Mouse (Mus musculus): ENCODE data around the gene Arntl. TPM values are rescaled to one million over a fixed set of nuclear protein-coding genes. Genes with fewer than 3 reads are reported as not detected.
A peak's percentile ranks its signal among the peaks of the same experiment; 100 is the strongest.

Arntl gene
- polyA plus RNA-seq, 1 experiment from 2014 or later, result 16.7 TPM

DNA sequence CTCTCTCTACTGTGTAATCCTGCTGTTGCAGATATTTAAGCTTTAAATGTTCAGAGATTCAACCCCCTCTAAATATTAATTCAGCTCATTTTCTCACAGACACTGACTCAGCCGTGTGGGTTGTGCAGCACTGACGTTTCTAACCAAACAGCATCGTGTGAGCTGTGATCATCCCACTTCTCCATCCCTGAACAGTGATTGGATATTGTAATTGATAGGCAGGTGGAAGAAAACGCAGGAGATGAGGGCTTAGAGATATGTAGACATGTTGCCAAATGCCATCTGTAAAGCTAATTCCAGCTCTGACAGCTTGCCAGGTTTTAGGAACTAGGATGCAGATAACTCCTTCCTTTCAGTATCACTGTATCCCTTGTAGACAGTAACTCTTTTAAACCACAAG lies 140.0 kb downstream of the Arntl start:
- 19% methylated on average over 4 of the region's 4 CpGs for WGBS

DNA sequence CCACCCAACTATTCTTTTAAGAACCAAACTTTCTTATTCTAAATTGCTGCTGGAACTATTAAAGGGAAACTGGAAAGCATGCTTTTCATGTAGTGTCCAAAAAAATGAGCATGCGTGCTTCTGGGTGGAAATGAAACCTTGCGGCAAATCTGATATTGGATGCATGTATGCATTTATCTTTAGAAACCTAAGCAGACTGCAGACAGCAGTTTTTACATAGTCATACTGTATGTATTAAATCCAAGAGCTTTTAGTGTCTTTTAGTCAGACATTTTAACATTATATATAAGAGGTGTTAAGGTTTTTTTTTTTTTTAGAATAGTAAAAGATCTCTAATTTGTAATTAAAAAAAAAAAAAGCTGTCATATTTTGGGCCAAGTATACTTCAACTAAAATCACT lies 140.4 kb downstream of the Arntl start:
- H3K9me3 ChIP-seq, result no peaks in the 10 kb centered on the region
- 0 out of 2 replicates have a peak overlapping the region, but pooled peaks have one; percentile 8 for H3K9ac ChIP-seq
- no peak overlapping the region for H3K4me3 ChIP-seq
- no peak for ATAC-seq (replicated peaks)
- peaks cover 9% of the 10 kb centered on the region for H3K4me1 ChIP-seq
- H3K27ac ChIP-seq, result peak overlapping the region; percentile 38; the same call in 1 of the 2 replicates
- peak overlapping the region; percentile 35; the same call in 1 of the 2 replicates for H3K4me2 ChIP-seq
- no peaks in the 10 kb centered on the region for H3K36me3 ChIP-seq (replicated peaks)
- WGBS, result 86% methylated on average over 2 of the region's 2 CpGs
- no peaks in the 10 kb centered on the region for H3K27me3 ChIP-seq (replicated peaks)

More for the DNA sequence above, 140.0 kb downstream of the Arntl start:
- Histone ChIP-seq H3K9me3 (no peaks in the 10 kb centered on the region), H3K4me1 (peaks cover 9% of the 10 kb centered on the region), H3K27me3 (replicated peaks) (no peaks in the 10 kb centered on the region), H3K36me3 (replicated peaks) (no peaks in the 10 kb centered on the region), H3K4me3 (peak overlapping the region; percentile 18), H3K4me2 (peak overlapping the region; percentile 35), H3K27ac (peak overlapping the region; percentile 65), H3K9ac (0 out of 2 replicates have a peak overlapping the region, but pooled peaks have one; percentile 8)
- peak; percentile 83 for ATAC-seq (replicated peaks)

DNA sequence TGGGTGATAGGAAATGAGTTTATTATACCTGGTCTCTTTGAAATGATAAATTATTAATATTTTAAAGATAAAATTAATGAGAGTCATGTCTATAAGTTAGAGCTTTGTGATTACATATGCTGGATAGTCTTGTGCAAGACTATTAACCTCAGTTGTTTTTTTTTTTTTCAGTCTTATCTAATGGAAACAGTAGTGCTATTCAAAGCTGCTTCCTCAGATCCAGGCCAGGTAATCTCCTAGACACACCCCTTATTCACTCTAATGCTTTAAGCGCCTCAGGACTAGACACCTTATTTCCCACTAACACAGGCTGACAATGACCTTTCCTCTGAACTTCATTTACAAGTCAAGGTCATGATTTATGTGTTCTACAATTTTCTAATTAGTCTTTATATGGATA lies 141.8 kb downstream of the Arntl start:
- Histone ChIP-seq H3K4me1 (peaks cover 9% of the 10 kb centered on the region), H3K36me3 (replicated peaks) (no peaks in the 10 kb centered on the region), H3K27me3 (replicated peaks) (no peaks in the 10 kb centered on the region), H3K27ac (no peak overlapping the region), H3K9me3 (no peaks in the 10 kb centered on the region), H3K4me2 (no peak overlapping the region), H3K9ac (no peak overlapping the region), H3K4me3 (no peak overlapping the region)
- ATAC-seq (replicated peaks), result no peak
- whole genome bisulfite sequencing, result 88% methylated on average over 1 of the region's 1 CpGs

Other genes starting within 250 kb of the Arntl start
- 76.6 and 79.7 TPM in 2 replicates for gene Btbd10, start 161.9 kb downstream of the Arntl start, polyA plus RNA-seq (2015; fragmentation: Nextera tagmentation; extraction: Ambion mirVana)
- gene Pth, start 181.1 kb downstream of the Arntl start, polyA plus RNA-seq (2015; fragmentation: Nextera tagmentation; extraction: Ambion mirVana), result not detected in 2 replicates

Data from midbrain, embryonic 15.5 days (tissue).